Mouse (Mus musculus) limb, embryonic 14.5 days (tissue): ENCODE measurements at regions not wholly inside any gene's neighbourhood (a gene's known extent, or its start where the extent isn't known, plus 50 kb on each side); places are given as distances from the start of the nearest gene placed in this dataset.
"Not testable (repeated sequence)": the region's sequence is repeated elsewhere in the genome, so short reads cannot be mapped to it uniquely, and the experiment has no call there.

Experiments used
- ATAC-seq: fragments of 200-750 bp; cut with Nextera tagmentation; 2 replicates; pipeline ENCODE4 v1.8.0; 2017; ENCODE audit warnings: low read depth, moderate number of reproducible peaks, moderate TSS enrichment; ENCODE audit not compliant: low FRiP score
- DNase-seq: peaks from one replicate; pipeline ENCODE4 v3.0.0-alpha.2; 2015; ENCODE audit warnings: low spot score
- H3K27ac ChIP-seq: fragments of 300-500 bp; sonication (generic); replicated peaks from 2 replicates; pipeline ENCODE4 v1.5.1; 2014; ENCODE audit warnings: low read depth, mild to moderate bottlenecking, low read length, moderate library complexity, mixed read lengths
- H3K27me3 ChIP-seq: fragments of 300-500 bp; sonication (generic); 2 replicates; pipeline ENCODE4 v1.6.1; 2014; ENCODE audit warnings: low read length, mixed read lengths; ENCODE audit not compliant: control insufficient read depth, insufficient read depth
- H3K36me3 ChIP-seq: fragments of 300-500 bp; sonication (generic); 2 replicates; pipeline ENCODE4 v1.6.1; 2014; ENCODE audit warnings: mild to moderate bottlenecking, low read length, moderate library complexity, mixed read lengths; ENCODE audit not compliant: control insufficient read depth, insufficient read depth
- H3K4me1 ChIP-seq: fragments of 300-500 bp; sonication (generic); 2 replicates; pipeline ENCODE4 v1.6.1; 2014; ENCODE audit warnings: antibody characterized with exemption, low read length, mixed read lengths; ENCODE audit not compliant: control insufficient read depth, insufficient read depth
- H3K4me2 ChIP-seq: fragments of 300-500 bp; sonication (generic); replicated peaks from 2 replicates; pipeline ENCODE4 v1.6.1; 2014; ENCODE audit warnings: low read depth, mild to moderate bottlenecking, low read length, moderate library complexity; ENCODE audit not compliant: severe bottlenecking
- H3K4me3 ChIP-seq: fragments of 300-500 bp; sonication (generic); replicated peaks from 2 replicates; pipeline ENCODE4 v1.5.1; 2014; ENCODE audit warnings: low read length
- H3K9ac ChIP-seq: fragments of 300-500 bp; sonication (generic); 2 replicates; pipeline ENCODE4 v1.6.1; 2014; ENCODE audit warnings: mild to moderate bottlenecking, low read depth, low read length, moderate library complexity; ENCODE audit not compliant: severe bottlenecking
- H3K9me3 ChIP-seq: fragments of 300-500 bp; sonication (generic); 2 replicates; pipeline ENCODE4 v1.6.1; 2016; ENCODE audit warnings: low read length; ENCODE audit not compliant: control insufficient read depth
- POLR2A ChIP-seq: fragments of 200-500 bp; IDR thresholded peaks from 2 replicates; pipeline ENCODE4 v1.8.0; 2012; ENCODE audit warnings: inconsistent platforms, mild to moderate bottlenecking, moderate library complexity, borderline replicate concordance; ENCODE audit not compliant: insufficient read depth, insufficient read length; ENCODE audit errors: extremely low read depth
- WGBS: fragments of 180-500 bp; shearing (Covaris S2); extraction: QIAGEN DNeasy Blood & Tissue Kit; methylation state at CpG from one replicate; pipeline ENCODE4 v1.1.7; 2014; 5-methylcytosine and 5-hydroxymethylcytosine counted together

DNA sequence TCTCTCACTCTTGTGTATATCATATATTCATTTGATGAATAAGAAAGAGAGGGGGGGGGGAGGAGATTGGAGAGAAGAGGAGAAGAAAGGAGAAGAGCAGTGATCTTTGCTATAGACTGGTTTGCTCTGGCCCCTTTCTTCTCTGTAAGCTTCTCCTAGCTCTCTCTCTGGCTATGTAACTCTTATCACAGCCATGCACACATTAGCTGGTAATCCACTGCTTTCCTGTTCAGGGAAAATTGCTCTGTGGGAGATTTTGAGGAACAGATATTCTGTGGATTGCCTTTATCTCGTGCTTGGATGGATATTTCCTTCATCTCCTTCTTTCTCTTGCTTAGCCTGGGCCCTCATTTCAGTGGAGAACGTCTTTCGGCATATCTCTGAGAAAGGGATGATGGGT lies 131.4 kb upstream of the Fam3c start:
- H3K36me3 ChIP-seq, result no peaks in the 10 kb centered on the region
- no peak overlapping the region for H3K9ac ChIP-seq
- TF ChIP-seq POLR2A, result no peak
- peaks cover 2% of the 10 kb centered on the region; the same call in 1 of the 2 replicates for H3K4me1 ChIP-seq
- WGBS, result 87% methylated on average over 3 of the region's 3 CpGs
- no peak overlapping the region for H3K27ac ChIP-seq
- no peak overlapping the region for H3K4me2 ChIP-seq
- H3K27me3 ChIP-seq, result no peaks in the 10 kb centered on the region
- no peak for ATAC-seq
- H3K4me3 ChIP-seq, result no peak overlapping the region
- DNase-seq, result no peak
- no peaks in the 10 kb centered on the region for H3K9me3 ChIP-seq

DNA sequence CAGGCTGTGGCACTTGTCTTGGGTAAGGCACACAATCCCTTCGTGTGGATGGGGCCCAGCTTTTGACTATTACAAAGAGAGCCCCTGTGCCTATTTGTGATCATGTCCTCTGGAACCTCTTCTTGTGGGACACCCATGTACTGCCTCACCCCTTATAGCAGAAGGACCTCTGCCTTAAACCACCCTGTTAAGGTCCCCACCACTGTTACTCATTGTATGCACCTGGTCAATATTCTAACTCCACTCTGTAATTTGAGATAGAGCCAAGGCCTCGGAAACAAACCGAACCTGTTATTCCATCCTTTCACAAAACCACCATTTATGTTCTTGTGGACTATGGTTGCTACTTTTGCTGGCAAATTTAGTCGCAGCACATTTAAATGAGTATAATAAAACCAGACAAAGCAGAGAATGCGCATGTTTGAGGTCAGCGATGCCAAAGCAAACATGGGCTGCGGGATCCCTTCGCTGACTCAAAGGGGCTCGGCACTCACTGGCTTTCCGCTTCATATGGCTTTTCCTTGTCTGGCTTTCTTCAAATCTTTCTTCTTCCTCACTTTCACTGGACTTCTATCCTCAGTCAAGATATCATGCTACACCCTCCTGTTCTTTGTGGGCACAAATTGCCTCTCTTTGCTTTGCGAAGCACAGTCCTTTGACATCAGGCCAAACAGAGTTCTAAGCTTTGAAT lies 129.9 kb upstream of the Fam3c start:
- Histone ChIP-seq H3K4me3 (no peak overlapping the region), H3K36me3 (no peaks in the 10 kb centered on the region), H3K9ac (no peak overlapping the region), H3K9me3 (no peaks in the 10 kb centered on the region), H3K4me1 (peaks cover 2% of the 10 kb centered on the region; the same call in 1 of the 2 replicates), H3K4me2 (no peak overlapping the region), H3K27ac (no peak overlapping the region), H3K27me3 (no peaks in the 10 kb centered on the region)
- no peak for TF ChIP-seq POLR2A
- no peak for ATAC-seq
- no peak for DNase-seq
- WGBS, result 75% methylated on average over 11 of the region's 11 CpGs

DNA sequence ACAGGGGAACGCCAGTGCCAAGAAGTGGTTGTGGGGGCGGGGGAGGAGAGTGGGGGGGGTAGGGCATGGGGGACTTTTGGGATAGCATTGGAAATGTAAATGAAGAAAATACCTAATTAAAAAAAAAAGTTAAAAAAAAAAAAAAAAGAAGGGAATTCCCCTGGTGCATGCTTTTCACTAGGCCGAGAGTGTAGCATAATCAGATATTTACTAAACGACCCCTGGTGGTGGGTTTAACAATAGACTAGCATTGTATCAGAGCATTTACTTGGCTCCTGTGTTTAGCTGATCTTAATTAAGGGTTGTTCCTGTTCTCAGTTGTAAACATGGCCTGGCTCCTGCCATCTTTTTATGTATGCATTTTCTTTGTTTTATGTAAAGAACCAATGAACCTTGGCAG lies 126.2 kb upstream of the Fam3c start:
- not testable (repeated sequence) for ATAC-seq, H3K4me3 ChIP-seq, H3K9ac ChIP-seq, H3K4me2 ChIP-seq, DNase-seq, H3K4me1 ChIP-seq, H3K9me3 ChIP-seq, H3K27ac ChIP-seq, H3K27me3 ChIP-seq, H3K36me3 ChIP-seq
- WGBS, result 78% methylated on average over 4 of the region's 4 CpGs

DNA sequence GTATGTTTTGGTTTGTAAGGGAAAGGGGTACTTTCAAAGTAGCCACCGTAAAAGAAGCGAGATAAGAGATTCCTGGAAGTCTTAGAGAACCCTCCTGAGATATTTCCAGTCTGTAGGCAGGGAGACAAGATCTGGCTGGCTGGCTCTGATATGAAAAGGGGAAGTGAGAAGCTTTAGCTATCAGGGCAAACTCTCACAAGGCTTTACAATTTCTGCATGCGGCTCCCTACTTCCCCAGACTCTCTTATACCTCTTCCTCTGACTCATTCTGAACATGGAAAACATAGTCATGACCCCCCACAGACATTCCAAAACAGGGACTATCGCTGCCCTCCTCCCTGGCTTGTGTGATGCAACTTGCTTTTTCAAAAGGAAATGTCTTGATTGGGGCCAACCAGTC lies 118.6 kb upstream of the Fam3c start:
- Histone ChIP-seq H3K27me3 (no peaks in the 10 kb centered on the region), H3K9ac (no peak overlapping the region), H3K36me3 (no peaks in the 10 kb centered on the region), H3K4me2 (no peak overlapping the region), H3K9me3 (no peaks in the 10 kb centered on the region), H3K4me1 (no peaks in the 10 kb centered on the region), H3K27ac (no peak overlapping the region), H3K4me3 (no peak overlapping the region)
- DNase-seq, result no peak
- no peak for ATAC-seq
- 81% methylated on average over 4 of the region's 4 CpGs for WGBS
- TF ChIP-seq POLR2A, result no peak

DNA sequence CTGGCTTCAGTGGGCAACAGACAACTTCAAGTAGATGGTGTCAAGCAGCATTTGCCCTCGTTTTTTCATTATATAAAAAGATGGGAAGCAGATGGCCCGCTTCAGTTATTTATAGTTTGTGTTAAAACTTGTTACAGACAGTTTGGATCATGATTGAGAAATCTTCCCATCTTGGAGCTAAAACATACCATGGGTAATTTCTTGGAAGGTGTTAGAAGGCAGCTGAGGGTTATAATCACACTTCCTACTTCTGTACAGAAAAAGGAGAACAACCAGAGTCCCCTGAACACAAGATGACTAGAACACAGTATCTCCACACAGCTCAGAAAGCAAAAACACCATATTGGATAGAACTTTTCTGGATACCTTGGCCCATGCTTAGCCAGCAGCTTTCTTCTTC lies 118.0 kb upstream of the Fam3c start:
- Histone ChIP-seq H3K36me3 (no peaks in the 10 kb centered on the region), H3K4me1 (no peaks in the 10 kb centered on the region), H3K4me2 (no peak overlapping the region), H3K27ac (no peak overlapping the region), H3K27me3 (no peaks in the 10 kb centered on the region), H3K9ac (no peak overlapping the region), H3K9me3 (no peaks in the 10 kb centered on the region), H3K4me3 (no peak overlapping the region)
- 68% methylated on average over 2 of the region's 2 CpGs for WGBS
- no peak for DNase-seq
- TF ChIP-seq POLR2A, result no peak
- ATAC-seq, result no peak

DNA sequence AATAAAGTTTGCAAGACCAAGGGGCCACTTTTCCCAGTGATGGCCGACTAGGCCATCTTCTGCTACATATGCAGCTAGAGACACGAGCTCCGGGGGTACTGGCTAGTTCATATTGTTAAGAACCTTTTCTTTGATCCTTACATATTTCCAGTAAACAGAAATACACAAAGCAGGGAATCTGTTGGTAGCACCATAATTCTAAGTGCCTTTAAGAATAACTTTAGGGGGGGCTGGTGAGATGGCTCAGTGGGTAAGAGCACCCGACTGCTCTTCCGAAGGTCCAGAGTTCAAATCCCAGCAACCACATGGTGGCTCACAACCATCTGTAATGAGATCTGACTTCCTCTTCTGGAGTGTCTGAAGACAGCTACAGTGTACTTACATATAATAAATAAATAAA lies 116.4 kb upstream of the Fam3c start:
- ATAC-seq, H3K9me3 ChIP-seq, H3K27ac ChIP-seq, H3K4me1 ChIP-seq, H3K9ac ChIP-seq, DNase-seq, H3K27me3 ChIP-seq, H3K4me3 ChIP-seq, H3K36me3 ChIP-seq, H3K4me2 ChIP-seq: not testable (repeated sequence)
- WGBS, result 87% methylated on average over 5 of the region's 5 CpGs
